Mouse (Mus musculus) heart, postnatal 0 days (tissue): ENCODE measurements at regions not wholly inside any gene's neighbourhood (a gene's known extent, or its start where the extent isn't known, plus 50 kb on each side); places are given as distances from the start of the nearest gene placed in this dataset.

Experiments used
- CTCF ChIP-seq: IDR thresholded peaks from 2 replicates; pipeline ENCODE4 v1.5.1; 2016; ENCODE audit warnings: antibody characterized with exemption, control low read depth, low read depth
- EP300 ChIP-seq: IDR thresholded peaks from 2 replicates; pipeline ENCODE4 v1.6.1; 2016; ENCODE audit warnings: antibody characterized with exemption, low read depth

GRCm38 (mm10) chr17:88173354-88174032, 108.4 kb upstream of the Fbxo11 start:
- TF ChIP-seq CTCF (no peak), EP300 (no peak)
